In genomic region chr1:190457541-190458061, GRCm38 (mm10) we compare ENCODE assay signal across 17 mouse cellular contexts.
DNase-seq lines count a peak whose midpoint lies in the region; ATAC-seq and TF ChIP-seq lines count a peak whose summit lies in the region.
"Had no signal": no experiment of that assay in that cellular context is flagged by ENCODE, and none has a peak within 500 bp of the region (broad histone marks: within the 10 kb centered on the region; RNA-seq: fewer than 3 reads in every experiment).

No protein-coding gene starts in this region.

- no peak overlapping the region for H3K4me2 ChIP-seq in lung, embryonic 14.5 days
- H3K4me2 ChIP-seq in hindbrain, embryonic 12.5 days (replicated peaks) = no peak overlapping the region
- no peak overlapping the region for H3K4me2 ChIP-seq in hindbrain, embryonic 16.5 days (ENCODE audit: low read length)
- H3K4me2 ChIP-seq in midbrain, embryonic 16.5 days (ENCODE audit: low read length) = no peak overlapping the region
- H3K4me2 ChIP-seq: kidney, embryonic 15.5 days; limb, embryonic 12.5 days; liver, embryonic 15.5 days had no signal

- ATAC-seq in lung, embryonic 14.5 days (ENCODE audit: insufficient read depth) = peak; percentile 86; the same call in 1 of the 2 replicates
- peak; percentile 60 for ATAC-seq in hindbrain, embryonic 12.5 days (ENCODE audit: low FRiP score)
- peak; percentile 86 for ATAC-seq in hindbrain, embryonic 16.5 days
- peak; percentile 72; the same call in 1 of the 2 replicates for ATAC-seq in midbrain, embryonic 16.5 days
- ATAC-seq: CD4-positive, CD25-positive, alpha-beta regulatory T cell, adult 4 months; inflammation-experienced regulatory T-cells, adult 6 months had no signal

- 29% methylated on average over 12 of the region's 12 CpGs for WGBS in lung, embryonic 14.5 days
- 30% methylated on average over 12 of the region's 12 CpGs for WGBS in hindbrain, embryonic 12.5 days
- 21% methylated on average over 12 of the region's 12 CpGs for WGBS in hindbrain, embryonic 16.5 days
- 21% methylated on average over 12 of the region's 12 CpGs for WGBS in midbrain, embryonic 16.5 days

- no peaks in the 10 kb centered on the region for H3K27me3 ChIP-seq in lung, embryonic 14.5 days (ENCODE audit: insufficient read depth, low read length)
- peaks cover 5% of the 10 kb centered on the region for H3K27me3 ChIP-seq in hindbrain, embryonic 12.5 days
- H3K27me3 ChIP-seq in hindbrain, embryonic 16.5 days (replicated peaks; ENCODE audit: control insufficient read depth, insufficient read depth, low read length) = no peaks in the 10 kb centered on the region
- H3K27me3 ChIP-seq in midbrain, embryonic 16.5 days (ENCODE audit: control insufficient read depth, insufficient read depth, low read depth, low read length) = no peaks in the 10 kb centered on the region; the same call in 1 of the 2 replicates
- H3K27me3 ChIP-seq: kidney, embryonic 15.5 days; liver, embryonic 15.5 days had no signal

- H3K4me3 ChIP-seq in lung, embryonic 14.5 days (ENCODE audit: low read depth, low read length) = no peak overlapping the region
- H3K4me3 ChIP-seq in hindbrain, embryonic 12.5 days = no peak overlapping the region
- H3K4me3 ChIP-seq in hindbrain, embryonic 16.5 days (ENCODE audit: low read length) = no peak overlapping the region
- no peak overlapping the region for H3K4me3 ChIP-seq in midbrain, embryonic 16.5 days (ENCODE audit: low read depth, low read length)
- H3K4me3 ChIP-seq: kidney, embryonic 15.5 days; limb, embryonic 12.5 days; liver, embryonic 15.5 days had no signal

- peaks cover 5% of the 10 kb centered on the region; the same call in 1 of the 2 replicates for H3K4me1 ChIP-seq in lung, embryonic 14.5 days (ENCODE audit: insufficient read depth)
- H3K4me1 ChIP-seq in hindbrain, embryonic 12.5 days = peaks cover 11% of the 10 kb centered on the region
- no peaks in the 10 kb centered on the region; the same call in 1 of the 2 replicates for H3K4me1 ChIP-seq in hindbrain, embryonic 16.5 days (ENCODE audit: control insufficient read depth, insufficient read depth, low read depth, low read length)
- H3K4me1 ChIP-seq in midbrain, embryonic 16.5 days (ENCODE audit: control insufficient read depth, insufficient read depth, low read length) = peaks cover 2% of the 10 kb centered on the region; the same call in 1 of the 2 replicates
- H3K4me1 ChIP-seq: limb, embryonic 12.5 days had no signal

- no peak overlapping the region for H3K27ac ChIP-seq in lung, embryonic 14.5 days (ENCODE audit: low read depth)
- H3K27ac ChIP-seq in hindbrain, embryonic 12.5 days = no peak overlapping the region
- no peak overlapping the region for H3K27ac ChIP-seq in hindbrain, embryonic 16.5 days (ENCODE audit: low read depth, low read length)
- 0 out of 2 replicates have a peak overlapping the region, but pooled peaks have one; percentile 30 for H3K27ac ChIP-seq in midbrain, embryonic 16.5 days (ENCODE audit: low read length)
- H3K27ac ChIP-seq: kidney, embryonic 15.5 days; limb, embryonic 12.5 days; liver, embryonic 15.5 days had no signal

- DNase-seq in lung, embryonic 14.5 days = peak; percentile 74
- DNase-seq in lung, adult 18-20 months = no peak
- DNase-seq in left cerebral cortex, postnatal 10 days (ENCODE audit: extremely low spot score in 1 of 2, low spot score in 2 of 2) = no peak
- no peak for DNase-seq in adrenal gland, postnatal 36 days
- no peak for DNase-seq in spleen, postnatal 10 days (ENCODE audit: low spot score in 2 of 2)
- DNase-seq: adrenal gland, postnatal 10 days; cerebellum, adult 9-11 months; heart, adult 18-20 months; thymus, postnatal 4 days had no signal

- H3K9me3 ChIP-seq in lung, embryonic 14.5 days (ENCODE audit: low read depth, low read length) = no peaks in the 10 kb centered on the region
- no peaks in the 10 kb centered on the region for H3K9me3 ChIP-seq in hindbrain, embryonic 12.5 days (replicated peaks)
- no peaks in the 10 kb centered on the region for H3K9me3 ChIP-seq in hindbrain, embryonic 16.5 days (ENCODE audit: control insufficient read depth, low read length)
- H3K9me3 ChIP-seq in midbrain, embryonic 16.5 days (replicated peaks; ENCODE audit: control insufficient read depth, low read length, poor library complexity, severe bottlenecking) = no peaks in the 10 kb centered on the region
- H3K9me3 ChIP-seq: kidney, embryonic 15.5 days; limb, embryonic 12.5 days; liver, embryonic 15.5 days had no signal

- no peak for TF ChIP-seq CTCF in lung, embryonic 14.5 days (IDR thresholded peaks at IDR 0.05; ENCODE audit: low read depth)

- intact Hi-C loops in left cerebral cortex, postnatal 10 days (cut with DNase I) = no loop called here

- no peak overlapping the region for H3K9ac ChIP-seq in lung, embryonic 14.5 days
- no peak overlapping the region for H3K9ac ChIP-seq in hindbrain, embryonic 12.5 days
- no peak overlapping the region for H3K9ac ChIP-seq in hindbrain, embryonic 16.5 days (ENCODE audit: low read depth, low read length)
- no peak overlapping the region for H3K9ac ChIP-seq in midbrain, embryonic 16.5 days (ENCODE audit: low read depth, low read length)
- H3K9ac ChIP-seq: kidney, embryonic 15.5 days; limb, embryonic 12.5 days; liver, embryonic 15.5 days had no signal

- no peaks in the 10 kb centered on the region for H3K36me3 ChIP-seq in lung, embryonic 14.5 days (ENCODE audit: insufficient read depth)
- H3K36me3 ChIP-seq in hindbrain, embryonic 12.5 days = no peaks in the 10 kb centered on the region
- no peaks in the 10 kb centered on the region for H3K36me3 ChIP-seq in hindbrain, embryonic 16.5 days (ENCODE audit: control insufficient read depth, insufficient read depth, low read length)
- H3K36me3 ChIP-seq in midbrain, embryonic 16.5 days (ENCODE audit: control insufficient read depth, insufficient read depth, low read length) = no peaks in the 10 kb centered on the region
- H3K36me3 ChIP-seq: kidney, embryonic 15.5 days; limb, embryonic 12.5 days; liver, embryonic 15.5 days had no signal
